Mouse (Mus musculus) Patski (cell line): Measurements from ENCODE around the gene Nucks1. TPM values are rescaled to one million over a fixed set of nuclear protein-coding genes. Genes with fewer than 3 reads are reported as not detected.
A peak's percentile ranks its signal among the peaks of the same experiment; 100 is the strongest.

Experiments
- ATAC-seq: fragments of 100-300 bp; one replicate; pipeline ENCODE4 v1.8.0; 2021
- CTCF ChIA-PET: fragments of 350-600 bp; sonication (Branson Sonifier 250); formaldehyde crosslinking; loops from one replicate; lab custom pipeline; 2022; ENCODE audit warnings: inconsistent platforms; lab: Charles Lee
- POLR2A ChIA-PET: fragments of 350-600 bp; sonication (Branson Sonifier 250); formaldehyde crosslinking; loops from one replicate; lab custom pipeline; 2022; ENCODE audit warnings: antibody characterized with exemption, inconsistent platforms; lab: Charles Lee
- DNase-seq: peaks from one replicate; pipeline ENCODE4 v3.0.0-alpha.2; 2011; ENCODE audit warnings: low read depth, low spot score
- H3K27me3 ChIP-seq: fragments of 371-371 bp; one replicate; pipeline ENCODE4 v1.5.1; 2021
- CTCF ChIP-seq: fragments of 100-300 bp; IDR thresholded peaks from one replicate; pipeline ENCODE4 v1.5.1; 2021
- in situ Hi-C: fragments of 300-500 bp; cut with MboI; formaldehyde crosslinking; loops from 3 replicates; pipeline ENCODE4 v1.11.1; 2018; ENCODE audit warnings: low pct_unique_long_range_greater_than_20kb, mixed read lengths
- polyA plus RNA-seq: library from polyadenylated mRNA; unstranded; gene quantifications from one replicate; pipeline ENCODE4 v1.2.3, GENCODE M21; 2021

The Nucks1 gene
- polyA plus RNA-seq, 1 experiment from 2014 or later: 37.8 TPM

DNA sequence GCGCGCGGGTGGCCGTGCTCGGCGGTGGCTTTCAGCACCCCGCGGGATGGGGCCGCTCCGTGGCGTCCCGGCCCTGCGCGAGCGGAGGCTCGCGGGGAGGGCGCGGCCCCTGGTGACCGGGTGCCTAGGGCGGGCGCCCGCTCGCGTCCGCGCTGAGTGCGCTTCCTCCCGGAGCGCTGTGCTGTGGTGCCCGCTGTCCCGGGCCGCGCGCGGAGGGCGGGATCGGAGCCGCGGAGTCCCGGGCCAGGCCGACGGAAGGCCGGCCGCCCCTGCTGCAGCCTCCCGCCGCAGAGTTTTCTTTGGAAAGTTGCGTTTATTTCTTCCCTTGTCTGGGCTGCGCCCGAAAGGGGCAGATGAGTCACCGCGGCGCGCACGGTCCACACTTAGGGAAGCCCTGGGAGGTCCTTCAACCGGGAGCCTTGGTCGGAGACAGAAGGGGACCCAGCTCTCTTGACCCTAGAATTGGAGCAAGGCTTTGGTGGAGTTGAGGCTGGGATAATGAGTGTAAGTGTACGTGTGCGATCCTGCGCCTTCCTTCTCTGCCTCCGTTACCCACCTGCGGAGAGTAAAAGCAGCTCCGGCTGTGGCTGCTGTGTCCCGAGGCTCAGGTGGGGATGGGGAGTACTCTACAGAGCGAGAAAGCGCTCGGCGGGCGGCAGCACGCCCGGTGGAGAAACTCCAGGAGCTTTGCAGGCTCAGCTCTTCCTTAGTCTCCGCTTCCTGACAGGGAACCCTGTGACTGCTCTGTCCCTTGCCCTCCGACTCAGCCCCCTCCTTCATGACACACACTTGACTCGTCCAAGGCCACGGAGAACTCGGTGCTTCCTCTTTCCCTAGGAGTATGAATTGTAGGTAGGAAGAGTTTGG lies 53.0 kb downstream of the Nucks1 start:
- CTCF ChIA-PET: interaction anchor here (3.0 kb wide), 1 partner anchor 19 kb away, joined by 18 read pairs; no protein-coding TSS in a partner anchor
- peaks cover 33% of the 10 kb centered on the region for H3K27me3 ChIP-seq
- TF ChIP-seq CTCF: no peak
- no peak for DNase-seq
- in situ Hi-C loops: no loop called here
- POLR2A ChIA-PET: interaction anchor here (0.6 to 0.8 kb wide), 2 partner anchors 18 to 291 kb away, joined by 3 read pairs; no protein-coding TSS in a partner anchor
- peak; percentile 58 for ATAC-seq

GRCm38 (mm10) chr1:131964100-131964499 lies 53.8 kb downstream of the Nucks1 start:
- CTCF ChIA-PET: interaction anchor here (0.8 to 3.0 kb wide), 2 partner anchors 18 to 26 kb away, joined by 3 to 18 read pairs; no protein-coding TSS in a partner anchor
- peaks cover 29% of the 10 kb centered on the region for H3K27me3 ChIP-seq
- TF ChIP-seq CTCF: no peak
- no peak for DNase-seq
- in situ Hi-C loops: no loop called here
- POLR2A ChIA-PET: no interaction called here
- ATAC-seq: no peak

GRCm38 (mm10) chr1:131964580-131964979 lies 54.2 kb downstream of the Nucks1 start:
- ATAC-seq: no peak
- no peak for TF ChIP-seq CTCF
- ChIA-PET CTCF (interaction anchor here (0.8 to 3.0 kb wide), 2 partner anchors 18 to 26 kb away, joined by 3 to 18 read pairs; no protein-coding TSS in a partner anchor), POLR2A (no interaction called here)
- DNase-seq: no peak
- H3K27me3 ChIP-seq: peaks cover 24% of the 10 kb centered on the region
- in situ Hi-C loops: no loop called here

DNA sequence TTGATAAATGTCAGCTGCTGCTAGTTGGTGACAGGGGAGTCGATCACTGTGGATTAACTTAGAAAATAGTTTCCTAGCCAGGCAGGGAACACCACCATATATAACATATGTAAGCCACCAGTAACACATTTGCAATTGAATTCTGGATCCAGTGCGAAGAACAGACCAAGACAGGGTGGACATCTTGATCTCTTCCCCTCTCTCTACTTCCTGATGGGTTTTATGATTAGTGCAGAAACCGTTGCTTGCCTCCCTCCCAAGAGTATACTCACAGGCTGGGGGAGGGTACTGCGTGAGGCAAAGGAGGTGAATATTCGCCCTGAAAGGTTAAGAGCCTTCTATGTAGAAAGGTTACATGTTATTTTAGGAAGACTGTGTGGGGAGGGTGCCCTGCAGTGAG lies 55.5 kb downstream of the Nucks1 start:
- TF ChIP-seq CTCF: no peak
- H3K27me3 ChIP-seq: peaks cover 20% of the 10 kb centered on the region

DNA sequence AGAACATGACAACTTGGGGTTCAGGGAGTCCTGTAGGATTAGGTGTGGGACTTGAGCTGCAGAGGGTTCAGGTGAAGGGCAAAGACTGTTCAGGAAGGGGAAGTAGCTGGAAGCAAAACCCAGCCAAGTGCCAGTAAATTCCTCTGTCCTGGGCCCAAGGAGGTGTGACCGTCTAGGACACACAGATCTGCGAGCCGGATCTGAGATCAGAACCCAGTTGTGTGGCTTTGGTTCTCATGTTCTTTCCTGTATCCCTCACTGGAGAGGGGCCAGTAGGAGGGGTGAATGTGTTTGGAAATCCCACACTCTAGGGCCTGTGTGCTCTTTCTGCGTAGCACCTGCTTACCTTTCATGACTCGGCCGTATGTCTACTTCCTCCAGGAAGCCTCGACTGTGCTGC lies 57.0 kb downstream of the Nucks1 start:
- ATAC-seq: no peak
- POLR2A ChIA-PET: no interaction called here
- DNase-seq: no peak
- H3K27me3 ChIP-seq: peaks cover 10% of the 10 kb centered on the region
- TF ChIP-seq CTCF: no peak
- in situ Hi-C loops: no loop called here
- CTCF ChIA-PET: interaction anchor here (1.2 kb wide), 1 partner anchor 12 kb away, joined by 3 read pairs; no protein-coding TSS in a partner anchor

More for the DNA sequence above, 55.5 kb downstream of the Nucks1 start:
- CTCF ChIA-PET: interaction anchor here (3.0 kb wide), 1 partner anchor 16 kb away, joined by 18 read pairs; no protein-coding TSS in a partner anchor
- in situ Hi-C loops: no loop called here
- ATAC-seq: no peak
- DNase-seq: no peak
- POLR2A ChIA-PET: no interaction called here

DNA sequence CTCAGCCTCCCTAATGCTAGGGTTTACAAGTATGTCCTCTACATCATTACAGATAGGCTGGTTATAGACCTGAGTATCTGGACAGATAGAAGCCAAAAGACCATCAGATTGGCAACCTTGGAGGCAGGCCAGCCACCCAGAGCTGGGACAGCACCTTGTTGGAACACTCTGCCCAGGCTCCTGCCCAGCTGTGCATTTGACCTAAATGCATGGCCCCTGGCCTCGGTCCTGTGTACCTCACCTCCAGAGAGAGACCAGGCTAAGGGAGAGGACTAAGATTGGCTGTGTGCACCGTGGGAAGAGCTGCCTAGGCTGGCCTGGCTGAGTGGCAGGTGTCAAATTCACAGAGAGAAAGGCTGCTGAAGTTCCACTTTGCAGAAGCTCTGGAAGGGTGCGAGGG lies 58.2 kb downstream of the Nucks1 start:
- in situ Hi-C loops: no loop called here
- POLR2A ChIA-PET: no interaction called here
- ATAC-seq: no peak
- CTCF ChIA-PET: interaction anchor here (2.0 kb wide), 1 partner anchor 13 kb away, joined by 7 read pairs; no protein-coding TSS in a partner anchor
- no peak for DNase-seq
- H3K27me3 ChIP-seq: peaks cover 7% of the 10 kb centered on the region
- TF ChIP-seq CTCF: no peak

DNA sequence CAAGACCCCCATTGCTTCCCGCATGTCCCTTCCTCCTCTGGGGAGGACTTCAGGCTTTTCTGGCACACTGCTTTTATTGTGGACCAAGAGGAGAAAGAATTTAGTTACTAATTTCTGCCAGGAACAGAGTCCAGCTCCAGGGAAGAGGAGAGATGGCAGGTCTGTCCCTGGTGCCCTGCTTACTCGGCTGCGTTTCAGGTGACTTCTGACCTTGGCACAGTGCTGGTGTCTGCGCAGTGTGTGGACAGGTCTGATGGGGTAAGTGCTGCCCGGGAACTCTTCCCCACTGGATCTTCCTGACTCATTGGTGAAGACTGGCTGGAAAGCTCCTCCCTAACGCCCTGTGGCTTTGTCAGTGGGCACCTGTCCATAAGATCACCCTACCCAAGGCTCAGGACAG lies 58.6 kb downstream of the Nucks1 start:
- ChIA-PET POLR2A (no interaction called here), CTCF (interaction anchor here (2.0 kb wide), 1 partner anchor 13 kb away, joined by 7 read pairs; no protein-coding TSS in a partner anchor)
- no peak for ATAC-seq
- in situ Hi-C loops: no loop called here
- no peak for DNase-seq
- TF ChIP-seq CTCF: no peak
- H3K27me3 ChIP-seq: peaks cover 3% of the 10 kb centered on the region

DNA sequence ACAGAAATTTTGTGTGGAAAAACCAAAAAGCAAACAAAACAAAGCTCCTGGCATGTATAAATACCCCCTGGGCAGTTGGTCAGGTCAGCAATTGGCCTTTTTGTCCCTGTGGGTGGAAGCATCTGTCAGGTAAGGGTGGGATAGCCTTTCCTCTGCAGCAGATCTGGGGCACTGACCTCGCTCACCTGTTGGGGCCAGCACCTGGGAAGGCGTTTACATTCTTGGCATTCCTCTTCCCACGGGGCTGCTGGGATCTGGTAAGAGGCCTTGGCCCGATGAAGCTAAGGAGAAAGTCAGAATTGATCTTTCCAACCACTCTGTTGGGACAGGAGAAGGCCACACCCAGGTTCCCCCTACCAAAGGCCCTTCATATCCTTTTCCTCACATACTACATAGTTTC lies 59.5 kb downstream of the Nucks1 start:
- ATAC-seq: no peak
- ChIA-PET POLR2A (no interaction called here), CTCF (no interaction called here)
- no peak for TF ChIP-seq CTCF
- H3K27me3 ChIP-seq: no peaks in the 10 kb centered on the region
- in situ Hi-C loops: no loop called here
- DNase-seq: no peak

DNA sequence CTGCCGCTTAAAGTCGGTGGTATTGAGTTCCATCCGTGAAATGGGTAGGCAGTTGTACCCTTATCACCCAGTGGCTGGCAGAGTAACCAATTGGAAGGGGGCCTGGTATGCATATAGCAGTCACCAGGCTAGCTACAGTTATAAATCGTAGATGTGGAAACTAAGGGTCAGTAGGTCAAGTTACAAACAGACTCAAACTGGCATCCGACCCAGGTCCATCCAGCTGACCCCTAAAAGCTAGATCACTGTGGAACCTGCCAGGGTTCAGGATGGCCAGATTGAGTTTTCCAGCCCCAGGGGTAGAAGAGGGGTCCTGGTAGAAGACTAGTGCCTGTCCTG lies 60.0 kb downstream of the Nucks1 start:
- no peak for TF ChIP-seq CTCF
- CTCF ChIA-PET: interaction anchor here (1.9 kb wide), 1 partner anchor 33 kb away, joined by 4 read pairs; no protein-coding TSS in a partner anchor
- in situ Hi-C loops: no loop called here

DNA sequence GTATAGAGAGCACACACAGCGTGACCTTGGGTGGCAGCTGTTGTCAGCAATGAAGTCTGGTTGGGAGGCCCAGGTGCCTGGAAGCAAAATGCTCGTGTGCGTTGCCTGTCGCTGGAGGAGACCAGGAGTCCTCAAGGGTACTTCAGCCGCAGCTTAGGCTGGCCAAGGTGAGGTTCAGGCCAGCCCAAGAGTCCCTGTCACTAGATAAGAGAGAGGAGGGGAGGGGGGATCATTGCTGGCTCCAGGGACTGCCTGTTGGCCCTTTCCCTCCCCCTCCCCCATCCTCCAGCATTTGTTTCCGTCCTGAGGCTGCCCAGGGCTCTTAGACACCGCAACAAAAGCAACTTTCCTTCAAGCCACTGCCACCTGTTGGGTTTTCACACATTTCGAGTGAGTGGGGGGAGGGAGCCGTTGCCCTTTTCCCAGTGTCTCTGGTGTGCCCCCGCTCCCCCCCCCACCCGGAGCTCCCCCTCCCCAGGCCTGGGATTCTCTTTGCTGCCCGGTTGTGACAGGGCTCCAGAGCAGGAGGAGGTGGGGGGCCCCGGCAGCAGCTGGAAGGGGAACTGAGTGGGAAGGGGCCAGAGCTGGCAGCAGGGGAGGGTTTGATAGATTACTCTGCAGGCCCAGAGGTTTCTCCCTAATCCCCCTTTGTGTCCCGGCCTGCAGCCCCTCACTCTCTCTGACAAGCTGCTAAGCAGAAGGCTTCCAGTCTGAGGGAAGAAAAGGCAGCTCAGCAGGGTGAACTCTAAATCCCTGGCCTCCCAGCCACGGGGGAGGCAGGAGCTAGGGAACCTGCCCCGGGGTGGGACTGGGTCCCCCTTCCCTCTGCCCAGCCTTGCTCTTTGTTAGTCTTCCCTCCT lies 60.6 kb downstream of the Nucks1 start:
- ChIA-PET CTCF (interaction anchor here (1.9 to 3.5 kb wide), 2 partner anchors 11 to 33 kb away, joined by 4 to 14 read pairs; no protein-coding TSS in a partner anchor), POLR2A (no interaction called here)
- in situ Hi-C loops: no loop called here
- ATAC-seq (no peak), DNase-seq (no peak)
- H3K27me3 ChIP-seq: no peaks in the 10 kb centered on the region
- TF ChIP-seq CTCF: no peak

More for the DNA sequence above, 60.0 kb downstream of the Nucks1 start:
- DNase-seq (no peak), ATAC-seq (no peak)
- H3K27me3 ChIP-seq: no peaks in the 10 kb centered on the region
- POLR2A ChIA-PET: no interaction called here
